Mouse (Mus musculus): ENCODE results near the gene Bsn. TPM values are rescaled to one million over a fixed set of nuclear protein-coding genes. Genes with fewer than 3 reads are reported as not detected.

Gene Bsn
- 100 to 1,000 TPM; 139 to 142 TPM for total RNA-seq (2021)

- DNase-seq (ENCODE audit: extremely low spot score in 1 of 2, low spot score in 2 of 2): peak; percentile 73 to 91
- intact Hi-C loops (cut with DNase I): loop anchor here (5.0 kb wide), 2 partner anchors 53 to 93 kb away; no protein-coding TSS in a partner anchor
Observed at GRCm38 (mm10) chr9:108189787-108190679, at the start of gene Bsn. Gene Bsn (minus strand): TSS chr9:108190384.

- DNase-seq (ENCODE audit: extremely low spot score in 1 of 2, low spot score in 2 of 2): no peak
- intact Hi-C loops (cut with DNase I): no loop called here
Observed at GRCm38 (mm10) chr9:108239951-108240350, 49.8 kb upstream of the Bsn start.

- intact Hi-C loops (cut with DNase I): no loop called here
- DNase-seq (ENCODE audit: extremely low spot score in 1 of 2, low spot score in 2 of 2): no peak
Observed at GRCm38 (mm10) chr9:108238831-108239230, 48.6 kb upstream of the Bsn start.

- no peak for DNase-seq (ENCODE audit: extremely low spot score in 1 of 2, low spot score in 2 of 2)
- intact Hi-C loops (cut with DNase I): no loop called here
Observed at GRCm38 (mm10) chr9:108238402-108238801, 48.2 kb upstream of the Bsn start.

- no peak for DNase-seq (ENCODE audit: extremely low spot score in 1 of 2, low spot score in 2 of 2)
- intact Hi-C loops (cut with DNase I): no loop called here
Observed at GRCm38 (mm10) chr9:108234682-108235081, 44.5 kb upstream of the Bsn start.

- intact Hi-C loops (cut with DNase I): no loop called here
- DNase-seq (ENCODE audit: extremely low spot score in 1 of 2, low spot score in 2 of 2): no peak
Observed at GRCm38 (mm10) chr9:108232908-108233307, 42.7 kb upstream of the Bsn start.

- intact Hi-C loops (cut with DNase I): no loop called here
- no peak for DNase-seq (ENCODE audit: extremely low spot score in 1 of 2, low spot score in 2 of 2)
Observed at GRCm38 (mm10) chr9:108227911-108228649, 37.9 kb upstream of the Bsn start.

GRCm38 (mm10) chr9:108225166-108225565 is 35.0 kb upstream of the Bsn start:
- intact Hi-C loops (cut with DNase I): no loop called here
- DNase-seq (ENCODE audit: extremely low spot score in 1 of 2, low spot score in 2 of 2): no peak

GRCm38 (mm10) chr9:108223633-108224032 is 33.4 kb upstream of the Bsn start:
- DNase-seq (ENCODE audit: extremely low spot score in 1 of 2, low spot score in 2 of 2): no peak
- intact Hi-C loops (cut with DNase I): no loop called here

- no peak for DNase-seq (ENCODE audit: extremely low spot score in 1 of 2, low spot score in 2 of 2)
- intact Hi-C loops (cut with DNase I): no loop called here
Observed at GRCm38 (mm10) chr9:108221566-108221965, 31.4 kb upstream of the Bsn start.

GRCm38 (mm10) chr9:108220380-108220774 is 30.2 kb upstream of the Bsn start:
- intact Hi-C loops (cut with DNase I): no loop called here
- peak in 1 of 2 experiments; percentile 59 for DNase-seq (ENCODE audit: extremely low spot score in 1 of 2, low spot score in 2 of 2)

- intact Hi-C loops (cut with DNase I): no loop called here
- no peak for DNase-seq (ENCODE audit: extremely low spot score in 1 of 2, low spot score in 2 of 2)
Observed at GRCm38 (mm10) chr9:108219766-108220379, 29.7 kb upstream of the Bsn start.

GRCm38 (mm10) chr9:108217936-108218543 is 27.9 kb upstream of the Bsn start:
- no peak for DNase-seq (ENCODE audit: extremely low spot score in 1 of 2, low spot score in 2 of 2)
- intact Hi-C loops (cut with DNase I): no loop called here

- intact Hi-C loops (cut with DNase I): no loop called here
- DNase-seq (ENCODE audit: extremely low spot score in 1 of 2, low spot score in 2 of 2): no peak
Observed at GRCm38 (mm10) chr9:108217406-108217805, 27.2 kb upstream of the Bsn start.

GRCm38 (mm10) chr9:108213105-108213504 is 22.9 kb upstream of the Bsn start:
- DNase-seq (ENCODE audit: extremely low spot score in 1 of 2, low spot score in 2 of 2): peak in 1 of 2 experiments; percentile 51
- intact Hi-C loops (cut with DNase I): no loop called here

- intact Hi-C loops (cut with DNase I): no loop called here
- no peak for DNase-seq (ENCODE audit: extremely low spot score in 1 of 2, low spot score in 2 of 2)
Observed at GRCm38 (mm10) chr9:108212426-108212825, 22.2 kb upstream of the Bsn start.

GRCm38 (mm10) chr9:108205571-108205901 is 15.4 kb upstream of the Bsn start:
- no peak for DNase-seq (ENCODE audit: extremely low spot score in 1 of 2, low spot score in 2 of 2)
- intact Hi-C loops (cut with DNase I): no loop called here

- DNase-seq (ENCODE audit: extremely low spot score in 1 of 2, low spot score in 2 of 2): peak in 1 of 2 experiments; percentile 50
- intact Hi-C loops (cut with DNase I): loop anchor here (5.0 kb wide), 1 partner anchor 77 kb away; no protein-coding TSS in a partner anchor
Observed at GRCm38 (mm10) chr9:108204884-108205570, 14.8 kb upstream of the Bsn start.

Measured in left cerebral cortex, postnatal 10 days (tissue).